Mouse (Mus musculus): ENCODE results near the gene Gm4312. TPM values are rescaled to one million over a fixed set of nuclear protein-coding genes. Genes with fewer than 3 reads are reported as not detected.
"Not testable (repeated sequence)": the region's sequence is repeated elsewhere in the genome, so short reads cannot be mapped to it uniquely, and the experiment has no call there.

Gm4312 gene
- not detected in 2 replicates for polyA plus RNA-seq (2015; fragmentation: Nextera tagmentation; extraction: Ambion mirVana)

GRCm38 (mm10) chr10:100382460-100382859, at the start of gene Gm4312:
Gene Gm4312, minus strand, starts transcription at chr10:100382560.
- not testable (repeated sequence) for H3K36me3 ChIP-seq; H3K27ac ChIP-seq; H3K9ac ChIP-seq; H3K4me2 ChIP-seq; H3K9me3 ChIP-seq; H3K27me3 ChIP-seq (replicated peaks); H3K4me1 ChIP-seq; H3K4me3 ChIP-seq (replicated peaks); ATAC-seq (ENCODE audit: insufficient read depth, low FRiP score, low read depth)
- no CpG with 5 or more reads among the region's 2 CpGs for WGBS

- WGBS, result 81% methylated on average over 2 of the region's 2 CpGs
- H3K4me1 ChIP-seq, result no peaks in the 10 kb centered on the region
- H3K27ac ChIP-seq, result no peak overlapping the region
- H3K9me3 ChIP-seq, result no peaks in the 10 kb centered on the region
- no peak overlapping the region for H3K9ac ChIP-seq
- H3K27me3 ChIP-seq (replicated peaks), result no peaks in the 10 kb centered on the region
- H3K4me3 ChIP-seq (replicated peaks), result no peak overlapping the region
- no peaks in the 10 kb centered on the region for H3K36me3 ChIP-seq
- no peak overlapping the region for H3K4me2 ChIP-seq
- no peak for ATAC-seq (ENCODE audit: insufficient read depth, low FRiP score, low read depth)
These were observed 45.2 kb upstream of the Gm4312 start for GRCm38 (mm10) chr10:100427592-100427991.

DNA sequence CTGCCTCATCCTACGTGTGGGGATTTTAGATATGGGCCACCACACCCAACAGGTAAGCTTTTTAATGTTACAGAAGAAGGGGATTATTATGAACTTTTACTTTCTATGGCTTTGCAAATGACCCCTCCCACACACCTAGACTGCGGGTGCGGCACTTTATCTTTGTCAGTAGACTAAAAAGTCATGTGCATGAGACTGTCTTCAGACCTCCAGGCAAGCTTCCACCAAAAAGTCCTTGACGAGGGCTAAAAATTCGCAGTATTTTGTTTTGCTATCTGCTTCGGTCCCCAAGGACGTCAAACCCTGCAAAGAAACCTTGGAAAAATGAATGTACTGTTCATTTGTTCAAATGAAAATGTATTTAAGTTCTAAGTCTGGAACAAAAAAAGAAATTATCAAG, 33.2 kb upstream of the Gm4312 start:
- Histone ChIP-seq H3K4me2 (no peak overlapping the region), H3K9ac (no peak overlapping the region), H3K27me3 (replicated peaks) (no peaks in the 10 kb centered on the region), H3K9me3 (no peaks in the 10 kb centered on the region), H3K4me3 (replicated peaks) (no peak overlapping the region), H3K4me1 (no peaks in the 10 kb centered on the region), H3K27ac (no peak overlapping the region), H3K36me3 (no peaks in the 10 kb centered on the region)
- WGBS, result 80% methylated on average over 7 of the region's 7 CpGs
- no peak for ATAC-seq (ENCODE audit: insufficient read depth, low FRiP score, low read depth)

DNA sequence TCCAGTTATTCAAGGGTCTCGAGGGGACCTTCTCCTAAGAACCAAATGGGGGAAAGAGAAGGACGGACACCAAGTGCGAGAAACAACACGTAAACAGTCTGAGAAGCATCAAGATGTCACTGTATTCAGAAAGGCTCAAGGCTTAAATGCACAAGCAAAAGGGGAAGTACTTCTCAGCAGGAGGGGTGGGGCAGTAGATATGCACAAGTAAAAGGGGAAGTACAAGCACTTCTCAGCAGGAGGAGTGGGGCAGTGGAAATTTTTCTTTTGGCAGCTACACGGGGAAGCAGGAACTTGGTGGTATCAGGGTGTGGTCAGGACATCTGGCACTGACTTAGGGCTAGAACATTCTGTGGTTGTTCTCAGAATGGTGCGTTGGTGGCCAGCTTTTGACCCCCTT, 19.9 kb upstream of the Gm4312 start:
- H3K4me1 ChIP-seq; H3K36me3 ChIP-seq; ATAC-seq (ENCODE audit: insufficient read depth, low FRiP score, low read depth); H3K27me3 ChIP-seq (replicated peaks); H3K4me2 ChIP-seq; H3K27ac ChIP-seq; H3K9me3 ChIP-seq; H3K4me3 ChIP-seq (replicated peaks); H3K9ac ChIP-seq: not testable (repeated sequence)
- 85% methylated on average over 6 of the region's 6 CpGs for WGBS

- H3K27me3 ChIP-seq (replicated peaks); H3K4me3 ChIP-seq (replicated peaks); H3K27ac ChIP-seq; H3K9me3 ChIP-seq; ATAC-seq (ENCODE audit: insufficient read depth, low FRiP score, low read depth); H3K4me2 ChIP-seq; H3K4me1 ChIP-seq; H3K36me3 ChIP-seq; H3K9ac ChIP-seq: not testable (repeated sequence)
- WGBS, result no CpG with 5 or more reads among the region's 3 CpGs
These were observed 21.3 kb downstream of the Gm4312 start, which contains the start of gene Gm4307 for GRCm38 (mm10) chr10:100361038-100361437. Gene Gm4307, plus strand, starts transcription at chr10:100361338.

DNA sequence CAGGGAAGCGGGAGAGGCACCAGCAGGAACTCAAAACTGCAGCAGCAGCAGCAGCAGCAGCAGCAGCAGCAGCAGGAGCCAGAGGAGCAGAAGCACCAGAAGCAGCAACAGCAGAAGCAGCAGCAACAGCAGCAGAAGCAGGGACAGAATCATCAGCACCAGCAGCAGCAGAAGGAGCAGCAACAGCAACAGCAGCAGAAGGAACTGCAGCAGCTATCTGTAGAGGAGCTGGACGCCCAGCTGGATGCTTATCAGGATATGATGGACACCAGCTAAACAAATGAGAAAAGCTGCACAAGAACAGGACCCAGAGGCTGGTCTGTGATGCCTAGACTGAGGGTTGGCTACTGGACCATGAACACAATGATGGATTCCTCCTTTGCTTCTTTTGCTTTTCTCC, 25.5 kb downstream of the Gm4312 start:
- H3K27me3 ChIP-seq (replicated peaks); H3K4me3 ChIP-seq (replicated peaks); H3K27ac ChIP-seq; H3K4me1 ChIP-seq; H3K4me2 ChIP-seq; ATAC-seq (ENCODE audit: insufficient read depth, low FRiP score, low read depth); H3K36me3 ChIP-seq; H3K9ac ChIP-seq; H3K9me3 ChIP-seq: not testable (repeated sequence)
- 52% methylated on average over 2 of the region's 2 CpGs for WGBS

- H3K4me1 ChIP-seq; H3K4me2 ChIP-seq; H3K27me3 ChIP-seq (replicated peaks); H3K36me3 ChIP-seq; H3K4me3 ChIP-seq (replicated peaks); ATAC-seq (ENCODE audit: insufficient read depth, low FRiP score, low read depth); H3K9me3 ChIP-seq; H3K27ac ChIP-seq; H3K9ac ChIP-seq: not testable (repeated sequence)
- WGBS, result no CpG with 5 or more reads among the region's 3 CpGs
These were observed 31.6 kb downstream of the Gm4312 start, which contains the start of gene Gm4305 for GRCm38 (mm10) chr10:100350793-100351192. Gene Gm4305, plus strand, starts transcription at chr10:100351093.

DNA sequence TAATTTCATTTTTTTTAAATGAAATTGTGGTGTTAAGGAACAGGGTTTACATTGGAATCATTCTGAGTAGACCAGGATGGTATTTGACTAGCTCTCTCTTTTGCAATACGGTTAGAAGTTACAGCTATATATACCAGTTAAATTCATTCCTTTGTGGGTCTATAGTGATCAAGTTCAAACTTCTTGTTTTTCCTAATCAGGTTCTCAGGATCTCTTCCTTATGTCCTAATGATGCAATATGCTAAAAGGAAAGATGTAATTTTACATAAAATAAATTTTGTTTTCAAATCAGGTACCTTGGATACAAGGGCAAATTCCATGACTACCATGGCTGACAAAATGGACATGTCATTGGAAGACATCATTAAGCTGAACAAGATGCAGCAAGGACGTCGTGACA, 36.7 kb downstream of the Gm4312 start, which contains the start of gene Gm4303:
Gene Gm4303, plus strand, starts transcription at position 301 of the 400 bp plus-strand sequence.
- not testable (repeated sequence) for H3K4me2 ChIP-seq; H3K4me3 ChIP-seq (replicated peaks); H3K9me3 ChIP-seq; H3K36me3 ChIP-seq; ATAC-seq (ENCODE audit: insufficient read depth, low FRiP score, low read depth); H3K27ac ChIP-seq; H3K4me1 ChIP-seq; H3K27me3 ChIP-seq (replicated peaks); H3K9ac ChIP-seq
- no CpG with 5 or more reads among the region's 3 CpGs for WGBS

DNA sequence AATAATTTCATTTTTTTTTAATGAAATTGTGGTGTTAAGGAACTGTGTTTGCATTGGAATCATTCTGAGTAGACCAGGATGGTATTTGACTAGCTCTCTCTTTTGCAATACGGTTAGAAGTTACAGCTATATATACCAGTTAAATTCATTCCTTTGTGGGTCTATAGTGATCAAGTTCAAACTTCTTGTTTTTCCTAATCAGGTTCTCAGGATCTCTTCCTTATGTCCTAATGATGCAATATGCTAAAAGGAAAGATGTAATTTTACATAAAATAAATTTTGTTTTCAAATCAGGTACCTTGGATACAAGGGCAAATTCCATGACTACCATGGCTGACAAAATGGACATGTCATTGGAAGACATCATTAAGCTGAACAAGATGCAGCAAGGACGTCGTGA, 41.8 kb downstream of the Gm4312 start, which contains the start of gene Gm4302:
Gene Gm4302, plus strand, starts transcription at position 301 of the 400 bp plus-strand sequence.
- no CpG with 5 or more reads among the region's 3 CpGs for WGBS
- not testable (repeated sequence) for H3K27me3 ChIP-seq (replicated peaks); H3K36me3 ChIP-seq; H3K27ac ChIP-seq; H3K4me1 ChIP-seq; ATAC-seq (ENCODE audit: insufficient read depth, low FRiP score, low read depth); H3K4me2 ChIP-seq; H3K9ac ChIP-seq; H3K4me3 ChIP-seq (replicated peaks); H3K9me3 ChIP-seq

GRCm38 (mm10) chr10:100335376-100335775, 47.0 kb downstream of the Gm4312 start, which contains the start of gene Gm4301:
Gene Gm4301, plus strand, starts transcription at chr10:100335676.
- not testable (repeated sequence) for H3K9me3 ChIP-seq; H3K27me3 ChIP-seq (replicated peaks); H3K4me3 ChIP-seq (replicated peaks); H3K9ac ChIP-seq; H3K4me2 ChIP-seq; H3K4me1 ChIP-seq; ATAC-seq (ENCODE audit: insufficient read depth, low FRiP score, low read depth); H3K27ac ChIP-seq; H3K36me3 ChIP-seq
- no CpG with 5 or more reads among the region's 2 CpGs for WGBS

Other genes with a start within 250 kb of the Gm4312 start
- gene Gm4301, start 46.9 kb downstream of the Gm4312 start, polyA plus RNA-seq (2015; fragmentation: Nextera tagmentation; extraction: Ambion mirVana), result not detected in 2 replicates
- not detected in 2 replicates for gene Gm4302, start 41.7 kb downstream of the Gm4312 start, polyA plus RNA-seq (2015; fragmentation: Nextera tagmentation; extraction: Ambion mirVana)
- gene Gm4303, start 36.6 kb downstream of the Gm4312 start, polyA plus RNA-seq (2015; fragmentation: Nextera tagmentation; extraction: Ambion mirVana), result not detected in 2 replicates
- gene Gm4305, start 31.5 kb downstream of the Gm4312 start, polyA plus RNA-seq (2015; fragmentation: Nextera tagmentation; extraction: Ambion mirVana), result not detected in 2 replicates
- not detected in 2 replicates for gene Gm4307, start 21.2 kb downstream of the Gm4312 start, polyA plus RNA-seq (2015; fragmentation: Nextera tagmentation; extraction: Ambion mirVana)
- 22.2 and 22.5 TPM in 2 replicates for gene Tmtc3, start 104.8 kb upstream of the Gm4312 start, polyA plus RNA-seq (2015; fragmentation: Nextera tagmentation; extraction: Ambion mirVana)
- gene Cep290, start 105.0 kb upstream of the Gm4312 start, polyA plus RNA-seq (2015; fragmentation: Nextera tagmentation; extraction: Ambion mirVana), result 5.2 and 6.0 TPM in 2 replicates
- 7.1 and 8.1 TPM in 2 replicates for gene 4930430F08Rik, start 207.9 kb upstream of the Gm4312 start, polyA plus RNA-seq (2015; fragmentation: Nextera tagmentation; extraction: Ambion mirVana)
- gene 1700017N19Rik, start 207.9 kb upstream of the Gm4312 start, polyA plus RNA-seq (2015; fragmentation: Nextera tagmentation; extraction: Ambion mirVana), result not detected in 2 replicates

Measured in stomach, embryonic 15.5 days (tissue).